Mouse (Mus musculus) embryonic facial prominence, embryonic 14.5 days (tissue): ENCODE data around the gene Selenoi. TPM values are rescaled to one million over a fixed set of nuclear protein-coding genes. Genes with fewer than 3 reads are reported as not detected.
"Not testable (repeated sequence)": the region's sequence is repeated elsewhere in the genome, so short reads cannot be mapped to it uniquely, and the experiment has no call there.

Experiments
- ATAC-seq: fragments of 200-750 bp; cut with Nextera tagmentation; 2 replicates; pipeline ENCODE4 v1.8.0; 2017; ENCODE audit warnings: low read depth, moderate number of reproducible peaks, moderate TSS enrichment
- DNase-seq: peaks from one replicate; pipeline ENCODE4 v3.0.0-alpha.2; 2015; ENCODE audit warnings: low spot score
- H3K27ac ChIP-seq: fragments of 300-500 bp; sonication (generic); replicated peaks from 2 replicates; pipeline ENCODE4 v1.5.1; 2014; ENCODE audit warnings: low read depth, mild to moderate bottlenecking, low read length, moderate library complexity
- H3K27me3 ChIP-seq: fragments of 300-500 bp; sonication (generic); replicated peaks from 2 replicates; pipeline ENCODE4 v1.6.1; 2014; ENCODE audit warnings: low read length; ENCODE audit not compliant: control insufficient read depth, insufficient read depth
- H3K36me3 ChIP-seq: fragments of 300-500 bp; sonication (generic); 2 replicates; pipeline ENCODE4 v1.6.1; 2014; ENCODE audit warnings: low read length, mixed read lengths; ENCODE audit not compliant: control insufficient read depth, insufficient read depth
- H3K4me1 ChIP-seq: fragments of 300-500 bp; sonication (generic); 2 replicates; pipeline ENCODE4 v1.6.1; 2014; ENCODE audit warnings: antibody characterized with exemption, low read length; ENCODE audit not compliant: control insufficient read depth, insufficient read depth
- H3K4me2 ChIP-seq: fragments of 300-500 bp; sonication (generic); 2 replicates; pipeline ENCODE4 v1.6.1; 2014; ENCODE audit warnings: low read depth, mild to moderate bottlenecking, low read length, moderate library complexity, mixed read lengths
- H3K4me3 ChIP-seq: fragments of 300-500 bp; sonication (generic); 2 replicates; pipeline ENCODE4 v1.5.1; 2014; ENCODE audit warnings: low read depth, mild to moderate bottlenecking, low read length
- H3K9ac ChIP-seq: fragments of 300-500 bp; sonication (generic); 2 replicates; pipeline ENCODE4 v1.6.1; 2014; ENCODE audit warnings: low read depth, mild to moderate bottlenecking, low read length, moderate library complexity, mixed read lengths
- H3K9me3 ChIP-seq: fragments of 300-500 bp; sonication (generic); 2 replicates; pipeline ENCODE4 v1.6.1; 2016; ENCODE audit warnings: low read length; ENCODE audit not compliant: control insufficient read depth
- WGBS: fragments of 180-500 bp; shearing (Covaris S2); extraction: QIAGEN DNeasy Blood & Tissue Kit; methylation state at CpG from one replicate; pipeline ENCODE4 v1.1.7; 2014; 5-methylcytosine and 5-hydroxymethylcytosine counted together
- polyA plus RNA-seq: library from polyadenylated mRNA; unstranded; fragments of >200 nt; fragmentation: Nextera tagmentation; extraction: Ambion mirVana; gene quantifications from 2 replicates; pipeline ENCODE4 v1.2.1, GENCODE M21; 2014

The Selenoi gene
- polyA plus RNA-seq, 1 experiment from 2014 or later = 20.7 TPM

GRCm38 (mm10) chr5:30204441-30204840, 27.9 kb upstream of the Selenoi start:
- H3K27me3 ChIP-seq = no peaks in the 10 kb centered on the region
- H3K27ac ChIP-seq = no peak overlapping the region
- no peak for DNase-seq
- no peak overlapping the region for H3K9ac ChIP-seq
- no peak for ATAC-seq
- H3K4me1 ChIP-seq = no peaks in the 10 kb centered on the region
- no peaks in the 10 kb centered on the region for H3K9me3 ChIP-seq
- no peak overlapping the region for H3K4me2 ChIP-seq
- 56% methylated on average over 1 of the region's 1 CpGs for WGBS
- no peaks in the 10 kb centered on the region for H3K36me3 ChIP-seq
- H3K4me3 ChIP-seq = no peak overlapping the region

GRCm38 (mm10) chr5:30205034-30205433, 27.3 kb upstream of the Selenoi start:
- no peak overlapping the region for H3K27ac ChIP-seq
- no peak overlapping the region for H3K4me3 ChIP-seq
- no peaks in the 10 kb centered on the region for H3K4me1 ChIP-seq
- 69% methylated on average over 3 of the region's 3 CpGs for WGBS
- no peak for DNase-seq
- no peaks in the 10 kb centered on the region for H3K27me3 ChIP-seq
- no peak for ATAC-seq
- H3K36me3 ChIP-seq = no peaks in the 10 kb centered on the region
- H3K9me3 ChIP-seq = no peaks in the 10 kb centered on the region
- H3K9ac ChIP-seq = no peak overlapping the region
- no peak overlapping the region for H3K4me2 ChIP-seq

GRCm38 (mm10) chr5:30205493-30205892, 26.9 kb upstream of the Selenoi start, which contains the start of gene Adgrf3:
TSS of gene Adgrf3 (minus strand) at chr5:30205722.
- DNase-seq = no peak
- H3K4me1 ChIP-seq = no peaks in the 10 kb centered on the region
- 20% methylated on average over 4 of the region's 5 CpGs for WGBS

GRCm38 (mm10) chr5:30207276-30207675, 25.1 kb upstream of the Selenoi start:
- H3K4me3 ChIP-seq = no peak overlapping the region
- no peak overlapping the region for H3K9ac ChIP-seq
- ATAC-seq (no peak), DNase-seq (no peak)
- H3K27me3 ChIP-seq = no peaks in the 10 kb centered on the region
- no peaks in the 10 kb centered on the region for H3K4me1 ChIP-seq
- no peaks in the 10 kb centered on the region for H3K9me3 ChIP-seq
- no peak overlapping the region for H3K27ac ChIP-seq
- H3K36me3 ChIP-seq = no peaks in the 10 kb centered on the region
- WGBS = 63% methylated on average over 6 of the region's 6 CpGs
- no peak overlapping the region for H3K4me2 ChIP-seq

More at GRCm38 (mm10) chr5:30205493-30205892, 26.9 kb upstream of the Selenoi start, which contains the start of gene Adgrf3:
- Histone ChIP-seq H3K36me3 (no peaks in the 10 kb centered on the region), H3K9me3 (no peaks in the 10 kb centered on the region), H3K4me3 (no peak within 1 kb of the TSS), H3K9ac (no peak within 1 kb of the TSS), H3K4me2 (no peak within 1 kb of the TSS), H3K27ac (no peak within 1 kb of the TSS), H3K27me3 (no peaks in the 10 kb centered on the region)
- no peak for ATAC-seq

GRCm38 (mm10) chr5:30210758-30211157, 21.6 kb upstream of the Selenoi start:
- 91% methylated on average over 5 of the region's 5 CpGs for WGBS
- not testable (repeated sequence) for DNase-seq

GRCm38 (mm10) chr5:30214889-30215288, 17.5 kb upstream of the Selenoi start:
- Histone ChIP-seq H3K4me3 (no peak overlapping the region), H3K36me3 (no peaks in the 10 kb centered on the region), H3K9ac (no peak overlapping the region), H3K27me3 (no peaks in the 10 kb centered on the region), H3K4me1 (no peaks in the 10 kb centered on the region), H3K9me3 (no peaks in the 10 kb centered on the region), H3K27ac (no peak overlapping the region), H3K4me2 (no peak overlapping the region)
- peak; percentile 69 for DNase-seq
- 12% methylated on average over 4 of the region's 4 CpGs for WGBS
- ATAC-seq = no peak

More at GRCm38 (mm10) chr5:30210758-30211157, 21.6 kb upstream of the Selenoi start:
- ATAC-seq, H3K4me3 ChIP-seq, H3K27me3 ChIP-seq, H3K9ac ChIP-seq, H3K36me3 ChIP-seq, H3K9me3 ChIP-seq, H3K27ac ChIP-seq, H3K4me1 ChIP-seq, H3K4me2 ChIP-seq: not testable (repeated sequence)

GRCm38 (mm10) chr5:30215970-30216369, 16.4 kb upstream of the Selenoi start:
- Histone ChIP-seq H3K27ac (no peak overlapping the region), H3K4me3 (no peak overlapping the region), H3K36me3 (no peaks in the 10 kb centered on the region), H3K4me1 (no peaks in the 10 kb centered on the region), H3K9ac (no peak overlapping the region), H3K4me2 (no peak overlapping the region), H3K9me3 (no peaks in the 10 kb centered on the region), H3K27me3 (no peaks in the 10 kb centered on the region)
- no peak for DNase-seq
- ATAC-seq = no peak
- WGBS = 72% methylated on average over 5 of the region's 5 CpGs

- H3K9ac ChIP-seq = no peak overlapping the region
- no peaks in the 10 kb centered on the region for H3K4me1 ChIP-seq
- 94% methylated on average over 2 of the region's 2 CpGs for WGBS
- H3K36me3 ChIP-seq = peaks cover 7% of the 10 kb centered on the region; the same call in 1 of the 2 replicates
- no peak overlapping the region for H3K4me3 ChIP-seq
- ATAC-seq = no peak
- no peak overlapping the region for H3K4me2 ChIP-seq
- no peaks in the 10 kb centered on the region for H3K27me3 ChIP-seq
- H3K9me3 ChIP-seq = no peaks in the 10 kb centered on the region
- DNase-seq = no peak
- H3K27ac ChIP-seq = no peak overlapping the region
Observed at GRCm38 (mm10) chr5:30219715-30220114, 12.7 kb upstream of the Selenoi start.

GRCm38 (mm10) chr5:30220666-30221065, 11.7 kb upstream of the Selenoi start:
- WGBS = 89% methylated on average over 8 of the region's 8 CpGs
- Histone ChIP-seq H3K27ac (no peak overlapping the region), H3K4me1 (no peaks in the 10 kb centered on the region), H3K27me3 (no peaks in the 10 kb centered on the region), H3K4me3 (no peak overlapping the region), H3K4me2 (no peak overlapping the region), H3K9ac (no peak overlapping the region), H3K36me3 (peaks cover 7% of the 10 kb centered on the region; the same call in 1 of the 2 replicates), H3K9me3 (no peaks in the 10 kb centered on the region)
- no peak for ATAC-seq
- DNase-seq = no peak
